Mouse (Mus musculus): ENCODE data around the gene Gucd1. TPM values are rescaled to one million over a fixed set of nuclear protein-coding genes. Genes with fewer than 3 reads are reported as not detected.

The Gucd1 gene
- total RNA-seq, 1 experiment: 11.5 TPM

DNA sequence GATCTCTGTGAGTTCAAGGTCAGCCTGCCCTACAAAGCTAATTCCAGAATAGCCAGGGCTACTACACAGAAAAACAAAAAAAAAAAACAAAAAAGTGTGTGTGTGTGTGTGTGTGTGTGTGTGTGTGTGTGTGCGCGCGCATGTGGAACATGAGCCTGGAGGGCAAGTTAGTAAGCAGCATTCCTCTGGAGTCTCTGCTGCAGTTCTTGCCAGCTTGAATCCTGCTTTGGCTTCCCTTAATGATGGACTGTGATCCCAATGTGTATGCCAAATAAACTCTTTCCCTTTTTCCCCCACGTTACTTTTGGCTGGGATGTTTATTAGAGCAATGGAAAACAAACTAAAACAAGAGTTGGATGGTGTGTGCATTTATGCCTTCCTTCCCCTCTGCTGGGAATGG is 3.9 kb upstream of the Gucd1 start:
- H3K4me1 ChIP-seq (ENCODE audit: control insufficient read depth in 2 of 2, insufficient read depth in 2 of 2, low read length in 2 of 2, poor library complexity in 1 of 2): peaks cover 2 to 4% of the 10 kb centered on the region in 2 experiments; a peak in 2 of 4 replicates
- no peaks in the 10 kb centered on the region for H3K9me3 ChIP-seq (ENCODE audit: control insufficient read depth, insufficient read depth, low read depth, low read length)
- H3K36me3 ChIP-seq (ENCODE audit: control insufficient read depth, insufficient read depth, low read length, poor library complexity, severe bottlenecking): peaks cover 37% of the 10 kb centered on the region
- TF ChIP-seq ZNF384 (IDR thresholded peaks at IDR 0.05; ENCODE audit: low read depth, low read length) (no peak), ZC3H11A (IDR thresholded peaks at IDR 0.05; ENCODE audit: borderline replicate concordance, low read depth, low read length) (no peak), HCFC1 (IDR thresholded peaks at IDR 0.05; ENCODE audit: borderline replicate concordance, insufficient read depth, low read length) (no peak), MAFK (IDR thresholded peaks at IDR 0.05; ENCODE audit: insufficient read depth, low read depth, low read length) (no peak), CHD2 (IDR thresholded peaks at IDR 0.05; ENCODE audit: low read depth, low read length) (no peak)
- no peak for DNase-seq (ENCODE audit: low read depth, low spot score)
- in situ Hi-C loops (cut with MboI; ENCODE audit: low sequenced_read_pairs in 2 of 2, unreplicated experiment in 2 of 2): no loop called here
- H3K4me3 ChIP-seq (ENCODE audit: insufficient read depth in 1 of 2, low read depth in 1 of 2, low read length in 2 of 2, poor library complexity in 1 of 2, severe bottlenecking in 1 of 2): no peak overlapping the region
- H3K9ac ChIP-seq (ENCODE audit: insufficient read depth, low read depth, low read length, poor library complexity, severe bottlenecking): no peak overlapping the region
- no peak overlapping the region for H3K27ac ChIP-seq (ENCODE audit: insufficient read depth, low read depth, low read length, poor library complexity, severe bottlenecking)

GRCm38 (mm10) chr10:75520581-75520980 is 2.8 kb upstream of the Gucd1 start:
- Histone ChIP-seq H3K4me1 (ENCODE audit: control insufficient read depth in 2 of 2, insufficient read depth in 2 of 2, low read length in 2 of 2, poor library complexity in 1 of 2) (peaks cover 2 to 7% of the 10 kb centered on the region in 2 experiments; a peak in 2 of 4 replicates), H3K4me3 (ENCODE audit: insufficient read depth in 1 of 2, low read depth in 1 of 2, low read length in 2 of 2, poor library complexity in 1 of 2, severe bottlenecking in 1 of 2) (no peak overlapping the region), H3K9ac (ENCODE audit: insufficient read depth, low read depth, low read length, poor library complexity, severe bottlenecking) (no peak overlapping the region), H3K9me3 (ENCODE audit: control insufficient read depth, insufficient read depth, low read depth, low read length) (no peaks in the 10 kb centered on the region), H3K27ac (ENCODE audit: insufficient read depth, low read depth, low read length, poor library complexity, severe bottlenecking) (no peak overlapping the region), H3K36me3 (ENCODE audit: control insufficient read depth, insufficient read depth, low read length, poor library complexity, severe bottlenecking) (peaks cover 33% of the 10 kb centered on the region)
- TF ChIP-seq CHD2 (IDR thresholded peaks at IDR 0.05; ENCODE audit: low read depth, low read length): no peak
- no peak for TF ChIP-seq ZNF384 (IDR thresholded peaks at IDR 0.05; ENCODE audit: low read depth, low read length)
- TF ChIP-seq HCFC1 (IDR thresholded peaks at IDR 0.05; ENCODE audit: borderline replicate concordance, insufficient read depth, low read length): no peak
- no peak for TF ChIP-seq ZC3H11A (IDR thresholded peaks at IDR 0.05; ENCODE audit: borderline replicate concordance, low read depth, low read length)
- no peak for TF ChIP-seq MAFK (IDR thresholded peaks at IDR 0.05; ENCODE audit: insufficient read depth, low read depth, low read length)
- in situ Hi-C loops (cut with MboI; ENCODE audit: low sequenced_read_pairs in 2 of 2, unreplicated experiment in 2 of 2): no loop called here
- no peak for DNase-seq (ENCODE audit: low read depth, low spot score)

DNA sequence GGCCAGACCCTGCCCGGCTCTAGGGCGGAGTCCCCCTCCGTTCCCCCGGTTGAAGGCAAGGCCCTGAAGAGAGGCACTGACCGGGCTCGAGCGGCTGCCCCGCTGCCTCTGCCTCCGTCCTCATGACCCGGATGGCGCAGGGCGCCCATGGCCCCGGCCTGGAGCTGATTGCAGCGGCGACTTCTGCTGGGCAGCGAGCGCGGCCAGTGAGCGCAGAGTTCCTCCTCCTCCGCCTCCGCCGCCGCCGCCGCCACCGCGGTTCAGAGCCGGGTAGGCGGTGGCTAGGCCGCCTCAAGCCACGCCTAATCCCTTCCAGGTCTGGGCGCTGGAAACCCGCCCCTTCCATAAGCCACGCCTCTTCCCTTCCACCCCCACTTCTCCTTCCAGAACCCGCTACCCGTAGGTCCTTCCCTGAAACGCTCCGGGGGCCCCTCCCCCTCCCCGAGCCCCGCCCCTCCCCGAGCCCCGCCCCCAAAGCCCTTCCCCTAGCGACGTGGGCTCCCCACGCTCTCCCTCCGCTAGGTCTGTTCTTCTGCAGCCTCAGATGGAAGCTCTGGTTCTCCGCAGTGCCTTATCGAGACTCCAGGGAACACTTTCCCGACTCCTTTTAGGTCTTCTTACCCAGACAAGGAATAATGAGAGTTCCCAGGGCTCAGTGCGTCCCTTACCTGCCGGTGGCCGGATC is 557 bp downstream of the Gucd1 start, which contains the start of gene Snrpd3:
Gene Snrpd3 (plus strand): TSS at position 479 of the 685 bp plus-strand sequence.
- in situ Hi-C loops (cut with MboI; ENCODE audit: low sequenced_read_pairs in 2 of 2, unreplicated experiment in 2 of 2): no loop called here
- peak; percentile 98 for DNase-seq (ENCODE audit: low read depth, low spot score)
- no peaks in the 10 kb centered on the region for H3K9me3 ChIP-seq (ENCODE audit: control insufficient read depth, insufficient read depth, low read depth, low read length)
- peaks cover 2 to 7% of the 10 kb centered on the region in 2 experiments; a peak in 2 of 4 replicates for H3K4me1 ChIP-seq (ENCODE audit: control insufficient read depth in 2 of 2, insufficient read depth in 2 of 2, low read length in 2 of 2, poor library complexity in 1 of 2)
- peak within 1 kb of the TSS; percentile 90 to 92 for H3K4me3 ChIP-seq (ENCODE audit: insufficient read depth in 1 of 2, low read depth in 1 of 2, low read length in 2 of 2, poor library complexity in 1 of 2, severe bottlenecking in 1 of 2)
- H3K36me3 ChIP-seq (ENCODE audit: control insufficient read depth, insufficient read depth, low read length, poor library complexity, severe bottlenecking): peaks cover 27% of the 10 kb centered on the region
- H3K9ac ChIP-seq (ENCODE audit: insufficient read depth, low read depth, low read length, poor library complexity, severe bottlenecking): peak within 1 kb of the TSS; percentile 96
- H3K27ac ChIP-seq (ENCODE audit: insufficient read depth, low read depth, low read length, poor library complexity, severe bottlenecking): peak within 1 kb of the TSS; percentile 82
- TF ChIP-seq MAFK (IDR thresholded peaks at IDR 0.05; ENCODE audit: insufficient read depth, low read depth, low read length): no peak
- TF ChIP-seq ZNF384 (IDR thresholded peaks at IDR 0.05; ENCODE audit: low read depth, low read length): no peak
- TF ChIP-seq HCFC1 (IDR thresholded peaks at IDR 0.05; ENCODE audit: borderline replicate concordance, insufficient read depth, low read length): no peak
- TF ChIP-seq ZC3H11A (IDR thresholded peaks at IDR 0.05; ENCODE audit: borderline replicate concordance, low read depth, low read length): no peak
- TF ChIP-seq CHD2 (IDR thresholded peaks at IDR 0.05; ENCODE audit: low read depth, low read length): no peak

DNA sequence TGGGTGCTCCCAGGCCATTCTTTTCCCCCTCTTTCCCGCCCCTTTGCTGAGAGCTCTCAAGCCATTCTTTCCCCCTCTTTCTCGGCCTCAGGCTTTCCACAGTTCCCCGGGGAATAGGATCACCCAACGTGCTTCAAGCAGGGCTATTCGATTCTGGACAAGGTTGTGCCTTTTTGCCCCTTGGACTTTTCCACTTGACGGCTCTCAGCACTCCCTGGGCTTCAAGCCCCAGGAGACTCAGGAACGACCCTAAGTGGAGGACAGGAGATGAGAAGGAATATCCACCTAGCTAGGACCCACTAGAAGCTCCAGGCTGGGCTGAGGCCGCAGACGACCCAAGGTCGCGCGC is 1.1 kb downstream of the Gucd1 start:
- TF ChIP-seq CHD2 (IDR thresholded peaks at IDR 0.05; ENCODE audit: low read depth, low read length): no peak
- no peak for TF ChIP-seq MAFK (IDR thresholded peaks at IDR 0.05; ENCODE audit: insufficient read depth, low read depth, low read length)
- TF ChIP-seq HCFC1 (IDR thresholded peaks at IDR 0.05; ENCODE audit: borderline replicate concordance, insufficient read depth, low read length): no peak
- TF ChIP-seq ZC3H11A (IDR thresholded peaks at IDR 0.05; ENCODE audit: borderline replicate concordance, low read depth, low read length): no peak
- no peak for TF ChIP-seq ZNF384 (IDR thresholded peaks at IDR 0.05; ENCODE audit: low read depth, low read length)
- no peak overlapping the region for H3K27ac ChIP-seq (ENCODE audit: insufficient read depth, low read depth, low read length, poor library complexity, severe bottlenecking)
- peaks cover 23% of the 10 kb centered on the region for H3K36me3 ChIP-seq (ENCODE audit: control insufficient read depth, insufficient read depth, low read length, poor library complexity, severe bottlenecking)
- H3K4me1 ChIP-seq (ENCODE audit: control insufficient read depth in 2 of 2, insufficient read depth in 2 of 2, low read length in 2 of 2, poor library complexity in 1 of 2): peaks cover 2 to 7% of the 10 kb centered on the region in 2 experiments; a peak in 2 of 4 replicates
- H3K9ac ChIP-seq (ENCODE audit: insufficient read depth, low read depth, low read length, poor library complexity, severe bottlenecking): peak overlapping the region; percentile 88
- H3K4me3 ChIP-seq (ENCODE audit: insufficient read depth in 1 of 2, low read depth in 1 of 2, low read length in 2 of 2, poor library complexity in 1 of 2, severe bottlenecking in 1 of 2): peak overlapping the region; percentile 85 to 90
- in situ Hi-C loops (cut with MboI; ENCODE audit: low sequenced_read_pairs in 2 of 2, unreplicated experiment in 2 of 2): no loop called here
- no peak for DNase-seq (ENCODE audit: low read depth, low spot score)
- no peaks in the 10 kb centered on the region for H3K9me3 ChIP-seq (ENCODE audit: control insufficient read depth, insufficient read depth, low read depth, low read length)
